Mouse (Mus musculus): Measurements from ENCODE around the gene Aifm3.
"Not testable (repeated sequence)": the region's sequence is repeated elsewhere in the genome, so short reads cannot be mapped to it uniquely, and the experiment has no call there.

Gene Aifm3

GRCm38 (mm10) chr16:17553910-17554685 lies 64.7 kb downstream of the Aifm3 start:
- peak; percentile 68 for DNase-seq (ENCODE audit: low read depth, low spot score)

GRCm38 (mm10) chr16:17554702-17555101 lies 65.3 kb downstream of the Aifm3 start:
- not testable (repeated sequence) for DNase-seq (ENCODE audit: low read depth, low spot score)

- DNase-seq (ENCODE audit: low read depth, low spot score): no peak
Observed at GRCm38 (mm10) chr16:17556180-17556579, 66.8 kb downstream of the Aifm3 start.

- DNase-seq (ENCODE audit: low read depth, low spot score): no peak
Observed at GRCm38 (mm10) chr16:17556907-17557306, 67.5 kb downstream of the Aifm3 start.

Measured in 3T3-L1 (cell line).